Mouse (Mus musculus): ENCODE data around the gene Prickle2.

GRCm38 (mm10) chr6:92518438-92518968 lies 187.5 kb downstream of the Prickle2 start:
- TF ChIP-seq CTCF (IDR thresholded peaks at IDR 0.05; ENCODE audit: extremely low read depth, insufficient read depth, insufficient read length, insufficient replicate concordance) (no peak), POLR2A (IDR thresholded peaks at IDR 0.05; ENCODE audit: low read depth, low read length) (no peak)

Data from spleen, adult 2 months (tissue).